Mouse (Mus musculus): ENCODE data around the gene Ranbp9.

GRCm38 (mm10) chr13:43445754-43446153, 35.3 kb downstream of the Ranbp9 start:
- no peak for TF ChIP-seq RCOR1 (IDR thresholded peaks at IDR 0.05; ENCODE audit: low read depth, low read length)
- TF ChIP-seq CTCF (IDR thresholded peaks at IDR 0.05 in 2 of 3, conservative IDR thresholded peaks at IDR 0.05 in 1 of 3; ENCODE audit: control insufficient read depth in 1 of 3, insufficient read depth in 1 of 3, low read depth in 2 of 3, low read length in 3 of 3, poor library complexity in 1 of 3, severe bottlenecking in 1 of 3): no peak
- TF ChIP-seq ZMIZ1 (IDR thresholded peaks at IDR 0.05; ENCODE audit: low read depth, low read length): no peak
- no peak for TF ChIP-seq E2F4 (IDR thresholded peaks at IDR 0.05; ENCODE audit: borderline replicate concordance, low read depth, low read length)
- TF ChIP-seq HCFC1 (IDR thresholded peaks at IDR 0.05; ENCODE audit: low read depth, low read length): no peak
- no peak for TF ChIP-seq ZNF384 (IDR thresholded peaks at IDR 0.05; ENCODE audit: low read depth, low read length)
- TF ChIP-seq MAZ (IDR thresholded peaks at IDR 0.05; ENCODE audit: low read depth, low read length): no peak
- TF ChIP-seq GABPA (IDR thresholded peaks at IDR 0.05; ENCODE audit: low read depth, low read length): no peak
- TF ChIP-seq POLR2A (IDR thresholded peaks at IDR 0.05; ENCODE audit: control insufficient read depth in 1 of 2, insufficient read depth in 1 of 2, low read depth in 1 of 2, low read length in 2 of 2, poor library complexity in 1 of 2): no peak
- no peak for TF ChIP-seq POLR2AphosphoS2 (IDR thresholded peaks at IDR 0.05; ENCODE audit: low read length)
- TF ChIP-seq SIN3A (IDR thresholded peaks at IDR 0.05; ENCODE audit: low read length): no peak
